Mouse (Mus musculus): ENCODE measurements at regions not wholly inside any gene's neighbourhood (a gene's known extent, or its start where the extent isn't known, plus 50 kb on each side); places are given as distances from the start of the nearest gene placed in this dataset.

GRCm38 (mm10) chr16:74814386-74814785 lies 402.8 kb upstream of the Robo2 start:
- 75% methylated on average over 3 of the region's 3 CpGs for WGBS

GRCm38 (mm10) chr16:74809154-74809825 lies 397.7 kb upstream of the Robo2 start:
- ATAC-seq (replicated peaks; ENCODE audit: insufficient number of reproducible peaks, low FRiP score, low TSS enrichment, low read depth) (no peak), DNase-seq (ENCODE audit: low spot score) (no peak)
- H3K27me3 ChIP-seq (ENCODE audit: control insufficient read depth, insufficient read depth, low read length), result no peaks in the 10 kb centered on the region
- H3K4me1 ChIP-seq (ENCODE audit: control insufficient read depth, insufficient read depth, low read length), result no peaks in the 10 kb centered on the region
- no peaks in the 10 kb centered on the region for H3K9me3 ChIP-seq (replicated peaks; ENCODE audit: control insufficient read depth, low read length)
- no peak overlapping the region for H3K27ac ChIP-seq (replicated peaks; ENCODE audit: low read depth, low read length)
- no peak overlapping the region for H3K9ac ChIP-seq (replicated peaks; ENCODE audit: low read length)
- H3K4me3 ChIP-seq (ENCODE audit: low read depth, low read length), result no peak overlapping the region
- WGBS, result 62% methylated on average over 7 of the region's 7 CpGs
- H3K36me3 ChIP-seq (replicated peaks; ENCODE audit: control insufficient read depth, insufficient read depth, low read depth, low read length), result no peaks in the 10 kb centered on the region
- no peak overlapping the region for H3K4me2 ChIP-seq (ENCODE audit: low read depth, low read length)

More at GRCm38 (mm10) chr16:74814386-74814785, 402.8 kb upstream of the Robo2 start:
- H3K4me3 ChIP-seq (ENCODE audit: low read depth, low read length), result no peak overlapping the region
- no peaks in the 10 kb centered on the region for H3K4me1 ChIP-seq (ENCODE audit: control insufficient read depth, insufficient read depth, low read length)
- H3K36me3 ChIP-seq (replicated peaks; ENCODE audit: control insufficient read depth, insufficient read depth, low read depth, low read length), result no peaks in the 10 kb centered on the region
- DNase-seq (ENCODE audit: low spot score) (no peak), ATAC-seq (replicated peaks; ENCODE audit: insufficient number of reproducible peaks, low FRiP score, low TSS enrichment, low read depth) (no peak)
- no peaks in the 10 kb centered on the region for H3K9me3 ChIP-seq (replicated peaks; ENCODE audit: control insufficient read depth, low read length)
- H3K27me3 ChIP-seq (ENCODE audit: control insufficient read depth, insufficient read depth, low read length), result no peaks in the 10 kb centered on the region
- H3K4me2 ChIP-seq (ENCODE audit: low read depth, low read length), result no peak overlapping the region
- H3K27ac ChIP-seq (replicated peaks; ENCODE audit: low read depth, low read length), result no peak overlapping the region
- H3K9ac ChIP-seq (replicated peaks; ENCODE audit: low read length), result no peak overlapping the region

- peak; percentile 22 for DNase-seq (ENCODE audit: low spot score)
- WGBS, result 55% methylated on average over 2 of the region's 2 CpGs
Measured at GRCm38 (mm10) chr16:74806775-74807174, 395.1 kb upstream of the Robo2 start.

GRCm38 (mm10) chr16:74801296-74801695 lies 389.7 kb upstream of the Robo2 start:
- Histone ChIP-seq H3K4me1 (ENCODE audit: control insufficient read depth, insufficient read depth, low read length) (no peaks in the 10 kb centered on the region), H3K9ac (replicated peaks; ENCODE audit: low read length) (no peak overlapping the region), H3K4me2 (ENCODE audit: low read depth, low read length) (no peak overlapping the region), H3K27ac (replicated peaks; ENCODE audit: low read depth, low read length) (no peak overlapping the region), H3K27me3 (ENCODE audit: control insufficient read depth, insufficient read depth, low read length) (no peaks in the 10 kb centered on the region), H3K9me3 (replicated peaks; ENCODE audit: control insufficient read depth, low read length) (no peaks in the 10 kb centered on the region), H3K36me3 (replicated peaks; ENCODE audit: control insufficient read depth, insufficient read depth, low read depth, low read length) (no peaks in the 10 kb centered on the region), H3K4me3 (ENCODE audit: low read depth, low read length) (no peak overlapping the region)
- WGBS, result 18% methylated on average over 7 of the region's 7 CpGs
- 0 out of 2 replicates have a peak, but pooled peaks have one; percentile 39 for ATAC-seq (replicated peaks; ENCODE audit: insufficient number of reproducible peaks, low FRiP score, low TSS enrichment, low read depth)
- DNase-seq (ENCODE audit: low spot score), result peak; percentile 74

More at GRCm38 (mm10) chr16:74806775-74807174, 395.1 kb upstream of the Robo2 start:
- Histone ChIP-seq H3K4me1 (ENCODE audit: control insufficient read depth, insufficient read depth, low read length) (no peaks in the 10 kb centered on the region), H3K4me3 (ENCODE audit: low read depth, low read length) (no peak overlapping the region), H3K27me3 (ENCODE audit: control insufficient read depth, insufficient read depth, low read length) (no peaks in the 10 kb centered on the region), H3K9me3 (replicated peaks; ENCODE audit: control insufficient read depth, low read length) (no peaks in the 10 kb centered on the region), H3K4me2 (ENCODE audit: low read depth, low read length) (no peak overlapping the region), H3K27ac (replicated peaks; ENCODE audit: low read depth, low read length) (no peak overlapping the region), H3K9ac (replicated peaks; ENCODE audit: low read length) (no peak overlapping the region), H3K36me3 (replicated peaks; ENCODE audit: control insufficient read depth, insufficient read depth, low read depth, low read length) (no peaks in the 10 kb centered on the region)
- no peak for ATAC-seq (replicated peaks; ENCODE audit: insufficient number of reproducible peaks, low FRiP score, low TSS enrichment, low read depth)

GRCm38 (mm10) chr16:74796303-74796653 lies 384.7 kb upstream of the Robo2 start:
- DNase-seq (ENCODE audit: low spot score), result no peak
- no peaks in the 10 kb centered on the region for H3K36me3 ChIP-seq (replicated peaks; ENCODE audit: control insufficient read depth, insufficient read depth, low read depth, low read length)
- ATAC-seq (replicated peaks; ENCODE audit: insufficient number of reproducible peaks, low FRiP score, low TSS enrichment, low read depth), result no peak
- 80% methylated on average over 2 of the region's 2 CpGs for WGBS
- no peaks in the 10 kb centered on the region for H3K9me3 ChIP-seq (replicated peaks; ENCODE audit: control insufficient read depth, low read length)
- H3K27me3 ChIP-seq (ENCODE audit: control insufficient read depth, insufficient read depth, low read length), result no peaks in the 10 kb centered on the region
- no peaks in the 10 kb centered on the region for H3K4me1 ChIP-seq (ENCODE audit: control insufficient read depth, insufficient read depth, low read length)
- no peak overlapping the region for H3K9ac ChIP-seq (replicated peaks; ENCODE audit: low read length)
- no peak overlapping the region for H3K4me2 ChIP-seq (ENCODE audit: low read depth, low read length)
- H3K4me3 ChIP-seq (ENCODE audit: low read depth, low read length), result no peak overlapping the region
- no peak overlapping the region for H3K27ac ChIP-seq (replicated peaks; ENCODE audit: low read depth, low read length)

GRCm38 (mm10) chr16:74795360-74796302 lies 384.0 kb upstream of the Robo2 start:
- 33% methylated on average over 5 of the region's 5 CpGs for WGBS
- Histone ChIP-seq H3K4me1 (ENCODE audit: control insufficient read depth, insufficient read depth, low read length) (no peaks in the 10 kb centered on the region), H3K27ac (replicated peaks; ENCODE audit: low read depth, low read length) (no peak overlapping the region), H3K9me3 (replicated peaks; ENCODE audit: control insufficient read depth, low read length) (no peaks in the 10 kb centered on the region), H3K9ac (replicated peaks; ENCODE audit: low read length) (no peak overlapping the region), H3K36me3 (replicated peaks; ENCODE audit: control insufficient read depth, insufficient read depth, low read depth, low read length) (no peaks in the 10 kb centered on the region), H3K4me2 (ENCODE audit: low read depth, low read length) (no peak overlapping the region), H3K27me3 (ENCODE audit: control insufficient read depth, insufficient read depth, low read length) (no peaks in the 10 kb centered on the region), H3K4me3 (ENCODE audit: low read depth, low read length) (no peak overlapping the region)
- ATAC-seq (replicated peaks; ENCODE audit: insufficient number of reproducible peaks, low FRiP score, low TSS enrichment, low read depth), result peak; percentile 34; the same call in 1 of the 2 replicates
- peak; percentile 2 for DNase-seq (ENCODE audit: low spot score)

- H3K4me3 ChIP-seq (ENCODE audit: low read depth, low read length), result no peak overlapping the region
- H3K9me3 ChIP-seq (replicated peaks; ENCODE audit: control insufficient read depth, low read length), result no peaks in the 10 kb centered on the region
- 47% methylated on average over 9 of the region's 9 CpGs for WGBS
- no peaks in the 10 kb centered on the region for H3K27me3 ChIP-seq (ENCODE audit: control insufficient read depth, insufficient read depth, low read length)
- H3K4me2 ChIP-seq (ENCODE audit: low read depth, low read length), result no peak overlapping the region
- H3K27ac ChIP-seq (replicated peaks; ENCODE audit: low read depth, low read length), result no peak overlapping the region
- no peaks in the 10 kb centered on the region for H3K4me1 ChIP-seq (ENCODE audit: control insufficient read depth, insufficient read depth, low read length)
- peak; percentile 38 for DNase-seq (ENCODE audit: low spot score)
- no peak for ATAC-seq (replicated peaks; ENCODE audit: insufficient number of reproducible peaks, low FRiP score, low TSS enrichment, low read depth)
- no peaks in the 10 kb centered on the region for H3K36me3 ChIP-seq (replicated peaks; ENCODE audit: control insufficient read depth, insufficient read depth, low read depth, low read length)
- no peak overlapping the region for H3K9ac ChIP-seq (replicated peaks; ENCODE audit: low read length)
Measured at GRCm38 (mm10) chr16:74785365-74786119, 373.9 kb upstream of the Robo2 start.

Measured in embryonic facial prominence, embryonic 11.5 days (tissue).